26 mouse cellular contexts compared by ENCODE assay signal in the genomic region with DNA sequence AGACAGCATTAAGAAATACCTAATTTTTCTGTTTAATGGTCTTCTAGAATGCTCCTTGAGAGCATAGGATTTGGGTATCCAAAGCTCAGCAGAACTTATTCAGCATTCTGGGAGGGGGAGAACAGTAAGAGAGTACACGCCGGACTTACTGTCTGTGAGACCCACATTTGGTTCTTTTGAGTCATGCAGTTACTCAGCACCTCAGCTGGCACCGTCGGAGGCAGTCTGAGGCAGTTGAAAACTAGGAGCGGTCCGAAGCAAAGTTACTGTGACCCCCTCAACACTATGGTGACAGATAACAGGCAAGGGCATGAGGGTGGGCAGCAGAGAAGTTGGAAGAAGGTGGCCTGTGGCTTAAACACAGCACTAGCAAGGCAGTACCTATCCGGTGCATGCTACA. TPM values are rescaled to one million over a fixed set of nuclear protein-coding genes. Genes with fewer than 3 reads are reported as not detected.
DNase-seq lines count a peak whose midpoint lies in the region; ATAC-seq and TF ChIP-seq lines count a peak whose summit lies in the region.
"Had no signal": no experiment of that assay in that cellular context is flagged by ENCODE, and none has a peak within 500 bp of the region (broad histone marks: within the 10 kb centered on the region; RNA-seq: fewer than 3 reads in every experiment).

No protein-coding gene starts in this region.

- no peak overlapping the region for H3K9ac ChIP-seq in stomach, embryonic 14.5 days (replicated peaks; ENCODE audit: low read depth, low read length)
- H3K9ac ChIP-seq in stomach, postnatal 0 days (ENCODE audit: low read length) = no peak overlapping the region
- no peak overlapping the region for H3K9ac ChIP-seq in stomach, embryonic 15.5 days
- H3K9ac ChIP-seq: embryonic facial prominence, embryonic 12.5 days; embryonic facial prominence, embryonic 15.5 days; forebrain, embryonic 12.5 days; forebrain, embryonic 15.5 days; hindbrain, embryonic 14.5 days had no signal

- WGBS in stomach, embryonic 14.5 days = 65% methylated on average over 7 of the region's 7 CpGs
- 59% methylated on average over 7 of the region's 7 CpGs for WGBS in stomach, postnatal 0 days
- 59% methylated on average over 7 of the region's 7 CpGs for WGBS in stomach, embryonic 15.5 days

- DNase-seq in frontal cortex, postnatal 10 days (ENCODE audit: low spot score in 2 of 2) = no peak
- no peak for DNase-seq in layer of hippocampus, adult 2 months (ENCODE audit: low spot score in 2 of 2)
- no peak for DNase-seq in layer of hippocampus, postnatal 10 days (ENCODE audit: low spot score in 2 of 2)
- no peak for DNase-seq in stomach, postnatal 0 days (ENCODE audit: low spot score)
- DNase-seq in kidney, postnatal 10 days = no peak
- DNase-seq: adrenal gland, postnatal 10 days; cerebellum, adult 11 months; cerebellum, adult 2 months; gastrocnemius, adult 2 months; gastrocnemius, postnatal 14 days; heart, adult 2 months had no signal

- H3K9me3 ChIP-seq in stomach, embryonic 14.5 days (ENCODE audit: control insufficient read depth, low read depth, low read length) = no peaks in the 10 kb centered on the region
- no peaks in the 10 kb centered on the region for H3K9me3 ChIP-seq in stomach, postnatal 0 days (ENCODE audit: control insufficient read depth, low read length)
- H3K9me3 ChIP-seq in stomach, embryonic 15.5 days = no peaks in the 10 kb centered on the region
- H3K9me3 ChIP-seq: embryonic facial prominence, embryonic 12.5 days; embryonic facial prominence, embryonic 15.5 days; forebrain, embryonic 12.5 days; forebrain, embryonic 15.5 days; G1E had no signal

- TF ChIP-seq EP300 in stomach, postnatal 0 days (optimal IDR thresholded peaks at IDR 0.05) = no peak

- TF ChIP-seq CTCF in layer of hippocampus, adult 2 months (conservative IDR thresholded peaks at IDR 0.05) = no peak
- no peak for TF ChIP-seq CTCF in stomach, postnatal 0 days (IDR thresholded peaks at IDR 0.05; ENCODE audit: low read depth)

- peak overlapping the region; percentile 48; the same call in 1 of the 2 replicates for H3K27ac ChIP-seq in layer of hippocampus, adult 2 months
- peak overlapping the region; percentile 69; the same call in 1 of the 2 replicates for H3K27ac ChIP-seq in stomach, embryonic 14.5 days (ENCODE audit: low read length)
- H3K27ac ChIP-seq in stomach, postnatal 0 days (replicated peaks) = no peak overlapping the region
- H3K27ac ChIP-seq in stomach, embryonic 15.5 days = peak overlapping the region; percentile 52
- H3K27ac ChIP-seq: embryonic facial prominence, embryonic 12.5 days; embryonic facial prominence, embryonic 15.5 days; forebrain, embryonic 12.5 days; forebrain, embryonic 15.5 days; gastrocnemius, adult 2 months; heart, adult 2 months; hindbrain, embryonic 14.5 days; hindbrain, postnatal 0 days had no signal

- H3K4me3 ChIP-seq in layer of hippocampus, adult 2 months = no peak overlapping the region
- H3K4me3 ChIP-seq in stomach, embryonic 14.5 days (ENCODE audit: low read depth, low read length) = no peak overlapping the region
- H3K4me3 ChIP-seq in stomach, postnatal 0 days (ENCODE audit: low read depth, low read length) = no peak overlapping the region
- H3K4me3 ChIP-seq in stomach, embryonic 15.5 days (replicated peaks) = no peak overlapping the region
- H3K4me3 ChIP-seq: embryonic facial prominence, embryonic 12.5 days; embryonic facial prominence, embryonic 15.5 days; erythroblast, embryonic 14.5 days; forebrain, embryonic 12.5 days; forebrain, embryonic 15.5 days; gastrocnemius, adult 2 months; heart, adult 2 months had no signal

- no peaks in the 10 kb centered on the region for H3K27me3 ChIP-seq in stomach, embryonic 14.5 days (ENCODE audit: control insufficient read depth, insufficient read depth, low read length)
- H3K27me3 ChIP-seq in stomach, postnatal 0 days (ENCODE audit: control insufficient read depth, insufficient read depth, low read length) = no peaks in the 10 kb centered on the region
- H3K27me3 ChIP-seq in stomach, embryonic 15.5 days (replicated peaks) = no peaks in the 10 kb centered on the region
- H3K27me3 ChIP-seq: embryonic facial prominence, embryonic 12.5 days; embryonic facial prominence, embryonic 15.5 days; forebrain, embryonic 12.5 days; forebrain, embryonic 15.5 days had no signal

- H3K4me1 ChIP-seq in stomach, embryonic 14.5 days (ENCODE audit: control insufficient read depth, insufficient read depth, low read length) = peaks cover 11% of the 10 kb centered on the region; the same call in 1 of the 2 replicates
- H3K4me1 ChIP-seq in stomach, postnatal 0 days (replicated peaks; ENCODE audit: control insufficient read depth, insufficient read depth) = no peaks in the 10 kb centered on the region; the same call in 1 of the 2 replicates
- peaks cover 11% of the 10 kb centered on the region for H3K4me1 ChIP-seq in stomach, embryonic 15.5 days
- H3K4me1 ChIP-seq: embryonic facial prominence, embryonic 12.5 days had no signal

- 0 out of 2 replicates have a peak, but pooled peaks have one; percentile 13 for ATAC-seq in frontal cortex, adult (ENCODE audit: low TSS enrichment)
- no peak for ATAC-seq in stomach, embryonic 14.5 days (ENCODE audit: insufficient number of reproducible peaks, insufficient read depth, low FRiP score, low read depth)
- ATAC-seq in stomach, postnatal 0 days (ENCODE audit: low FRiP score, low TSS enrichment) = no peak
- ATAC-seq in stomach, embryonic 15.5 days (ENCODE audit: insufficient read depth, low FRiP score, low read depth) = no peak
- ATAC-seq: forebrain, embryonic 15.5 days; hindbrain, postnatal 0 days; inflammation-experienced regulatory T-cells, adult 6 months; intestine, embryonic 16.5 days had no signal

- no peak overlapping the region for H3K4me2 ChIP-seq in stomach, embryonic 14.5 days (replicated peaks; ENCODE audit: low read depth, low read length)
- H3K4me2 ChIP-seq in stomach, postnatal 0 days (replicated peaks; ENCODE audit: low read depth) = no peak overlapping the region
- no peak overlapping the region for H3K4me2 ChIP-seq in stomach, embryonic 15.5 days
- H3K4me2 ChIP-seq: embryonic facial prominence, embryonic 12.5 days; embryonic facial prominence, embryonic 15.5 days; forebrain, embryonic 12.5 days; forebrain, embryonic 15.5 days; heart, embryonic 11.5 days; hindbrain, embryonic 14.5 days had no signal

- no peaks in the 10 kb centered on the region for H3K36me3 ChIP-seq in stomach, embryonic 14.5 days (ENCODE audit: control insufficient read depth, insufficient read depth, low read length)
- 0 out of 2 replicates have a peak, but pooled peaks cover 3% of the 10 kb centered on the region for H3K36me3 ChIP-seq in stomach, postnatal 0 days (ENCODE audit: control insufficient read depth, insufficient read depth, low read length)
- H3K36me3 ChIP-seq in stomach, embryonic 15.5 days = no peaks in the 10 kb centered on the region
- H3K36me3 ChIP-seq: embryonic facial prominence, embryonic 15.5 days had no signal

RNA-seq across cellular contexts. Expression of a gene that starts 34.9 kb away (rescaled TPM):
- total RNA-seq in layer of hippocampus, adult 2 months (2021) = 10 to 100 TPM; 59.8 to 62.4 TPM
- total RNA-seq in layer of hippocampus, postnatal 10 days (2021) = 10 to 100 TPM; 58.9 to 61.9 TPM
- 67.9 and 74.7 TPM in 2 replicates for polyA plus RNA-seq in stomach, embryonic 14.5 days (2014; fragmentation: Nextera tagmentation; extraction: Ambion mirVana)
- polyA plus RNA-seq in stomach, postnatal 0 days (2015; fragmentation: Nextera tagmentation; extraction: Ambion mirVana) = 26.7 and 30.4 TPM in 2 replicates
- polyA plus RNA-seq in stomach, embryonic 15.5 days (2015; fragmentation: Nextera tagmentation; extraction: Ambion mirVana) = 50.6 and 56.0 TPM in 2 replicates

RNA-seq across cellular contexts. Expression of a gene that starts 52.1 kb away (rescaled TPM):
- 1 to 10 TPM; 3.1 to 6.0 TPM for total RNA-seq in layer of hippocampus, adult 2 months (2021)
- total RNA-seq in layer of hippocampus, postnatal 10 days (2021) = 1 to 10 TPM; 3.5 to 4.7 TPM
- polyA plus RNA-seq in stomach, embryonic 14.5 days (2014; fragmentation: Nextera tagmentation; extraction: Ambion mirVana) = 2.8 TPM in 2 replicates
- 0.87 and 1.0 TPM in 2 replicates for polyA plus RNA-seq in stomach, postnatal 0 days (2015; fragmentation: Nextera tagmentation; extraction: Ambion mirVana)
- polyA plus RNA-seq in stomach, embryonic 15.5 days (2015; fragmentation: Nextera tagmentation; extraction: Ambion mirVana) = 1.2 TPM in 2 replicates
- total RNA-seq: common myeloid progenitor, adult 5-6 weeks had no signal
- polyA plus RNA-seq: erythroblast, embryonic 14.5 days; G1E had no signal
